Mouse (Mus musculus): ENCODE data around the gene Chpf. TPM values are rescaled to one million over a fixed set of nuclear protein-coding genes. Genes with fewer than 3 reads are reported as not detected.

The Chpf gene
- total RNA-seq, 2 experiments from 2014 or later, result 38.6 to 39.5 TPM

- no peak for DNase-seq
- intact Hi-C loops (cut with DNase I), result no loop called here
Observed at GRCm38 (mm10) chr1:75501905-75502304, 22.8 kb upstream of the Chpf start.

GRCm38 (mm10) chr1:75499441-75499840 lies 20.3 kb upstream of the Chpf start:
- intact Hi-C loops (cut with DNase I), result no loop called here
- no peak for DNase-seq

GRCm38 (mm10) chr1:75498897-75499296 lies 19.8 kb upstream of the Chpf start:
- no peak for DNase-seq
- intact Hi-C loops (cut with DNase I), result no loop called here

GRCm38 (mm10) chr1:75494878-75495548 lies 15.9 kb upstream of the Chpf start:
- DNase-seq, result no peak
- intact Hi-C loops (cut with DNase I), result no loop called here

- DNase-seq, result no peak
- intact Hi-C loops (cut with DNase I), result no loop called here
Observed at GRCm38 (mm10) chr1:75492579-75493170, 13.6 kb upstream of the Chpf start.

- DNase-seq, result no peak
- intact Hi-C loops (cut with DNase I), result no loop called here
Observed at GRCm38 (mm10) chr1:75490785-75491551, 11.9 kb upstream of the Chpf start.

- intact Hi-C loops (cut with DNase I), result no loop called here
- DNase-seq, result peak in 1 of 2 experiments; percentile 48
Observed at GRCm38 (mm10) chr1:75487405-75488161, 8.5 kb upstream of the Chpf start.

GRCm38 (mm10) chr1:75487040-75487404 lies 7.9 kb upstream of the Chpf start:
- intact Hi-C loops (cut with DNase I), result no loop called here

GRCm38 (mm10) chr1:75486561-75486960 lies 7.5 kb upstream of the Chpf start:
- no peak for DNase-seq
- intact Hi-C loops (cut with DNase I), result no loop called here

More at GRCm38 (mm10) chr1:75487040-75487404, 7.9 kb upstream of the Chpf start:
- DNase-seq, result no peak

GRCm38 (mm10) chr1:75480735-75481134 lies 1.6 kb upstream of the Chpf start:
- intact Hi-C loops (cut with DNase I), result no loop called here
- DNase-seq, result no peak

GRCm38 (mm10) chr1:75480036-75480435 lies 929 bp upstream of the Chpf start:
- no peak for DNase-seq
- intact Hi-C loops (cut with DNase I), result no loop called here

GRCm38 (mm10) chr1:75479635-75479989 lies 505 bp upstream of the Chpf start:
- DNase-seq, result no peak
- intact Hi-C loops (cut with DNase I), result no loop called here

GRCm38 (mm10) chr1:75478497-75478896 lies 610 bp downstream of the Chpf start:
- DNase-seq, result peak; percentile 60 to 67
- intact Hi-C loops (cut with DNase I), result loop anchor here (1.0 kb wide), 1 partner anchor 81 kb away; no protein-coding TSS in a partner anchor

GRCm38 (mm10) chr1:75477966-75478290 lies 1.2 kb downstream of the Chpf start:
- no peak for DNase-seq
- intact Hi-C loops (cut with DNase I), result loop anchor here (1.0 kb wide), 2 partner anchors 81 to 119 kb away; no protein-coding TSS in a partner anchor

- DNase-seq, result peak; percentile 88 to 91
- intact Hi-C loops (cut with DNase I), result loop anchor here (1.0 kb wide), 1 partner anchor 120 kb away; no protein-coding TSS in a partner anchor
Observed at GRCm38 (mm10) chr1:75477264-75477965, 1.7 kb downstream of the Chpf start.

- intact Hi-C loops (cut with DNase I), result no loop called here
Observed at GRCm38 (mm10) chr1:75476441-75476840, 2.7 kb downstream of the Chpf start.

GRCm38 (mm10) chr1:75469287-75469825 lies 9.8 kb downstream of the Chpf start:
- no peak for DNase-seq
- intact Hi-C loops (cut with DNase I), result no loop called here

More at GRCm38 (mm10) chr1:75476441-75476840, 2.7 kb downstream of the Chpf start:
- DNase-seq, result no peak

GRCm38 (mm10) chr1:75467215-75467927 lies 11.7 kb downstream of the Chpf start:
- intact Hi-C loops (cut with DNase I), result loop anchor here (1.0 to 2.0 kb wide), 3 partner anchors 22 to 124 kb away; no protein-coding TSS in a partner anchor
- DNase-seq, result peak; percentile 83 to 90

- intact Hi-C loops (cut with DNase I), result no loop called here
- DNase-seq, result no peak
Observed at GRCm38 (mm10) chr1:75463652-75464204, 15.4 kb downstream of the Chpf start.
